Mouse (Mus musculus) forebrain, embryonic 16.5 days (tissue): Measurements from ENCODE around the gene Gm6460. TPM values are rescaled to one million over a fixed set of nuclear protein-coding genes. Genes with fewer than 3 reads are reported as not detected.
"Not testable (repeated sequence)": the region's sequence is repeated elsewhere in the genome, so short reads cannot be mapped to it uniquely, and the experiment has no call there.

ENCODE experiments used
- ATAC-seq: fragments of 200-750 bp; cut with Nextera tagmentation; 2 replicates; pipeline ENCODE4 v1.8.0; 2017; ENCODE audit warnings: mild to moderate bottlenecking, moderate library complexity
- H3K27ac ChIP-seq: fragments of 300-500 bp; sonication (generic); 2 replicates; pipeline ENCODE4 v1.5.1; 2014; ENCODE audit warnings: low read length, control low read depth
- H3K27me3 ChIP-seq: fragments of 300-500 bp; sonication (generic); replicated peaks from 2 replicates; pipeline ENCODE4 v1.6.1; 2014; ENCODE audit warnings: low read length; ENCODE audit not compliant: control insufficient read depth, insufficient read depth
- H3K36me3 ChIP-seq: fragments of 300-500 bp; sonication (generic); 2 replicates; pipeline ENCODE4 v1.6.1; 2014; ENCODE audit not compliant: control insufficient read depth, insufficient read depth
- H3K4me1 ChIP-seq: fragments of 300-500 bp; sonication (generic); replicated peaks from 2 replicates; pipeline ENCODE4 v1.6.1; 2014; ENCODE audit warnings: low read length; ENCODE audit not compliant: control insufficient read depth, insufficient read depth
- H3K4me2 ChIP-seq: fragments of 300-500 bp; sonication (generic); 2 replicates; pipeline ENCODE4 v1.6.1; 2014; ENCODE audit warnings: mild to moderate bottlenecking, low read length, control low read depth
- H3K4me3 ChIP-seq: fragments of 300-500 bp; sonication (generic); replicated peaks from 2 replicates; pipeline ENCODE4 v1.5.1; 2014; ENCODE audit warnings: mild to moderate bottlenecking, low read length, control low read depth
- H3K9ac ChIP-seq: fragments of 300-500 bp; sonication (generic); replicated peaks from 2 replicates; pipeline ENCODE4 v1.6.1; 2014; ENCODE audit warnings: low read depth, low read length, control low read depth
- H3K9me3 ChIP-seq: fragments of 300-500 bp; sonication (generic); 2 replicates; pipeline ENCODE4 v1.6.1; 2016; ENCODE audit warnings: low read length; ENCODE audit not compliant: control insufficient read depth
- WGBS: fragments of 180-500 bp; shearing (Covaris S2); extraction: QIAGEN DNeasy Blood & Tissue Kit; methylation state at CpG from one replicate; pipeline ENCODE4 v1.1.7; 2014; 5-methylcytosine and 5-hydroxymethylcytosine counted together
- polyA plus RNA-seq: library from polyadenylated mRNA; unstranded; fragments of >200 nt; fragmentation: Nextera tagmentation; extraction: Ambion mirVana; gene quantifications from 2 replicates; pipeline ENCODE4 v1.2.1, GENCODE M21; 2015

Gene Gm6460
- polyA plus RNA-seq: not detected in 2 replicates

DNA sequence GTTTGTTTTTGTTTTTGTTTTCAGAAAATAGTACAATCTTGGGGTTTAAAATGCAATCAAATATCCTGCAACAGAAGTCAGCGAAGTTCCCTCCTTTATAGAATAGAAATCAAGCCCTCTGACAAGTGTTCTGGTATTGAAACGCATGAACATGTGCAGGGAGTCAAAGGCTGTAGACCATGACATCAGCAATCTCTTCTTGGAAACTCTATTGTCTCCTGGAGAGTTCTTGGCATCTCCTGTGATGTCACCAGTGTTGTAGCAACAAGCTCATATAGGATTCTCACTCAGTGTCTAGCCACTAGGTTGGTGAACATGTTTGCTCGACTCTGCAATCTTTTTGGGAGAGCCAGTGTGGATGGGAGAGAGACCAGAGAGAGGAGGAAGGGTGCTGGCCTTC lies at the start of gene Gm6460:
Gene Gm6460, plus strand, starts transcription at position 301 of the 400 bp plus-strand sequence.
- WGBS: no CpG with 5 or more reads among the region's 3 CpGs
- not testable (repeated sequence) for ATAC-seq, H3K27ac ChIP-seq

More for the DNA sequence above, at the start of gene Gm6460:
- not testable (repeated sequence) for H3K9ac ChIP-seq, H3K4me1 ChIP-seq, H3K36me3 ChIP-seq, H3K4me2 ChIP-seq, H3K9me3 ChIP-seq, H3K4me3 ChIP-seq, H3K27me3 ChIP-seq

Other genes with a start within 250 kb of the Gm6460 start
- gene Gm8897, start 178.5 kb upstream of the Gm6460 start, polyA plus RNA-seq: not detected in 2 replicates
- gene Gm8906, start 92.2 kb upstream of the Gm6460 start, polyA plus RNA-seq: not detected in 2 replicates
- gene Gm8922, start 87.0 kb downstream of the Gm6460 start, polyA plus RNA-seq: not detected in 2 replicates
- gene Gm8926, start 175.6 kb downstream of the Gm6460 start, polyA plus RNA-seq: not detected in 2 replicates